Mouse (Mus musculus): Measurements from ENCODE around the gene Gjd3. TPM values are rescaled to one million over a fixed set of nuclear protein-coding genes. Genes with fewer than 3 reads are reported as not detected.

Gene Gjd3
- polyA plus RNA-seq, 1 experiment = 2.9 TPM

DNA sequence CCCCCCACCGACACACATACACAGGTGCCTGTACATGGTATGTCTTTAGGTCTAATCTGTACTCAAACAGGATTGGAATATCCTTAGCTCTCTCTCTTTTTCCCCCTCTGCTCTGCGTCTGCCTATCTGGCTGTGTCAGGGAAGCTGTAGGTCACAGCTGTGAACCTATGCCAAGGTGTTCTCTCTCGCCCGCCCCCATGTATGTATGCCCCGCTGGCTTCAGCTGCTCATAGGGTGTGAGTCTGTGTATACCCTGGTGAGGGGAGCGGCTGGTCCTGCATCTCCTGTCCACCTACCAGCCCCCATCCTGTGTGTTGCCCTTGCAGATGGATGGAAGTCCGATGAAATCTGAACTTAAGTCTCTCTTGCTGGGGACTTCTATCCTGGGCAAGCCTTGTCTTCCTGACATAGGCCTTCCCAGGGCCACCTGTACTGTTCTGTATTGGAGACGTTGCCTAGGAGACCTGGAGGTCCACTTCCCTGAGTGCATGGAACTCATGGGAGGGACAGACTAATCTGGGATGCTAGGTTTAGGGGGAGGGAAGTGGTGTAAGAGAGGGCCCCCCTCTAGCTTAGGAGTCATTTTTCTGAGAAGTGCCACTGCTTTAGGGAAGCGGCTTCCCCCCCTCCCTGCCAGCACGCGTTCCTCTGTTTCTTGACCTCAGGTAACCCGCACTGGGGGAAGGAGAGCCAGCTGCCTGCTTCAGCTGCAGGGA, 33.4 kb downstream of the Gjd3 start:
- DNase-seq (ENCODE audit: extremely low spot score in 1 of 2, low spot score in 1 of 2) = peak in 1 of 2 experiments; percentile 1

DNA sequence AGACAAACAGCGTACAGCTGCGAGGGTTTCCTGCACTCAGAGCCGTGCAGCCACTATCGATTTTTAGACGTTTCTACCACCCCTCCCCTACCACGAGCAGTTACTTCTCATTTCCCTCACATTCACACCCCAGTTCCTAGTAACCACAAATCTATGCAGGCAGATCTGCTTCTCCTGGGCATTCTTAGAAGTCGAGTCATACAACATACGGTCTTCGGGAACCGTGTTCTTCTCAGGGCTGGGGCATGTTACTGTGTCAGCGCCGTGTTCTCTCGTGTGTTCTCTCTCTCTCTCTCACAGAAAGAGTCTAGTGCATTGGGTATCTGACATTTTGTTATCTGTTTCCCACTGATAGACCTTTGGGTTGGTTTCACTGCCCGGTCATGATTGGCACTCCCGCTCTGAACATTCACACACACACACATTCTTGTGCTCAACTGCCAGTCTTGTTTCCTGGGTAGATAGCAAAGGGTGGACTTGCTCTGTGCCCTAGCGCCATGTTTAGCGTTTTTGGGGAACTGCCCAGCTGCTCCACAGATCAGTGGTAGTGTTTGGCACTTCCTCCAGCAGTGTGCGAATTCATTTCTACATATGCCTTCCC, 34.7 kb downstream of the Gjd3 start:
- DNase-seq (ENCODE audit: extremely low spot score in 1 of 2, low spot score in 1 of 2) = peak in 1 of 2 experiments; percentile 13

DNA sequence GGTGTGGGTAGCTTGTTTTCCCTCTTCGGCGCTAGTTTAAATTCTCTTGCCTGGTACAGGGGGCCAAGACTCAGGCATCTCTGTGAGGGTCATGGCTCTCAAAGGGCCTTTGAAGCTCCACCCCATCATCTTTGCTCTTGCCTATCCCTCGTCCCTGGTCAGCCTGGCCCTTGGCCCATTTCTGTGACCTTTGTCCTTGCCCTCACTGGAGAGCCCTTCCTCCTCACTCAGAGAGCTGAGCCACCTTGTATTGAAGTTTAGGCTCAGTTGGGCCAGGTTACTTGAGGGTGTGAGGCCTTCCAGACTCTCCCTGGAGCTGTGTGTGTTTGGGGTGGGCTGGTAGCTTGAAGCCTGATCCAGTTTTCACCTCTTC, 37.2 kb downstream of the Gjd3 start:
- peak in 1 of 2 experiments; percentile 2 for DNase-seq (ENCODE audit: extremely low spot score in 1 of 2, low spot score in 1 of 2)

DNA sequence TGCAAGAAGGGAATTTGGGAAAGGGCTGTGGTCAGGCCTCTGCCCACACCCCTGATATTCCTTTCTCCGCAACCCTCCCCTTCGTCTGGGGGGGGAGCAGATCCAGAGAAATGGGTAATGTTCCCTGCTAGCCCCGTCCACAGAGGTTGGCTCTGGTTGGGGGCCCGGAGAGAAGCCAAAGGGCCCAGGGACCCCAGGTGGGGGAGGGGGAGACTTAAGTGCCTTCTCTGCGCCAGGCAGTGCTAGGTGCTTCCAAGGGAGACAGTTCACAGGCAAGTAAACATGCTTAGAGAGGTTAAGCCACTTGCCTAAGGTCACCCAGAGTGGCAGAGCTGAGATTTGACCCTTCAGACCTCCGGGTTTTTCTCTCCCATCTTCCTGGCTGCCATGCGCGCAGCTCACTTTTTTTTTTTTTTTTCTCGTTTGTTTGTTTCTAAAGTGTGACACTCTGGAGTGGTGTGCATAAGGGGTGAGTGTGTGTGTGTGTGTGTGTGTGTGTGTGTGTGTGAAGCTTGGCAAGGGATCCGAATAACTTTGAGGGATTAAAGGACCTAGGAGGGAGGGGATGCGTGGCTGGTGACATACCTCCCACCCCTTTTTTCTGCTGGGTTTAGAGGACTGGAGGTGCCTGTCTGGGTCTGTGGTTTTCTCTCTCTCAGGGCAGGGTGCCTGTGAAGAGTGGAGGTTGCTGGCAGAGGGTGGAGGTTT, 37.8 kb downstream of the Gjd3 start:
- DNase-seq (ENCODE audit: extremely low spot score in 1 of 2, low spot score in 1 of 2) = no peak

DNA sequence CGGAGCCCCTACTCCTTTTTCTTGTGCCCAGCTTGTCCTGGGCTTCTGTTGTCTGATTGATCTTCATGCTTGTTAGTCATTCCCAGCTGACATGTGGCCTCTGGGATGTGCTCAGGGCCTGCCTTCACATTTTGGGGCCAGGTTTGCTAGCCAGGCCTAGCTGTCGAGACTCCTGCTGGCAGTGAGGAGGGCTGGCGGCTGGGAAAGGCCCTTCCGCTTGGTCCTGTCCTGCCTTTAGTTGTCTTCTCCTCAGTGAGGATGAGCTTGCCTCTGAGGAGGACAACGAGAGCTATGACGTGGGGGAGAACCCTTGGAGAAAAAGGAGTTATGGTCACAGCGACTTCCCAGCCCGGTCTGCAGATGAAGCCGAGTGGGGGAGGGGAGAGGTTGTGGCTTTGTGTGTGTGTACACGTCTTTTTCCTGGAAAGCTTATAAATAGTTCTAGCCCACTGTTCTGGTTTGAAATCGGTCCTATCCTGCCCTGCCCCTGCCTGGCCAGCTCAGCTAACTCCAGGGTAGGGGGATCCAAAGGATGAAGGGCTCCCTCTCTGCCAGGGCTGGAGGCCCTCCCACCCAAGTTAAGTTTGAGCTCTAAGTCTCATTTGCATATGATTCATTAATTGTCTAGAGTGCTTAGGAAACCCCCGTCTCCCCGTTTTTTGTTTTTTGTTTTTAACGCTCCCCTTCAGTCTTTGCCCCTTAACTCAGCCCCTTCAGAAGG, 38.9 kb downstream of the Gjd3 start:
- DNase-seq (ENCODE audit: extremely low spot score in 1 of 2, low spot score in 1 of 2) = peak in 1 of 2 experiments; percentile 2

DNA sequence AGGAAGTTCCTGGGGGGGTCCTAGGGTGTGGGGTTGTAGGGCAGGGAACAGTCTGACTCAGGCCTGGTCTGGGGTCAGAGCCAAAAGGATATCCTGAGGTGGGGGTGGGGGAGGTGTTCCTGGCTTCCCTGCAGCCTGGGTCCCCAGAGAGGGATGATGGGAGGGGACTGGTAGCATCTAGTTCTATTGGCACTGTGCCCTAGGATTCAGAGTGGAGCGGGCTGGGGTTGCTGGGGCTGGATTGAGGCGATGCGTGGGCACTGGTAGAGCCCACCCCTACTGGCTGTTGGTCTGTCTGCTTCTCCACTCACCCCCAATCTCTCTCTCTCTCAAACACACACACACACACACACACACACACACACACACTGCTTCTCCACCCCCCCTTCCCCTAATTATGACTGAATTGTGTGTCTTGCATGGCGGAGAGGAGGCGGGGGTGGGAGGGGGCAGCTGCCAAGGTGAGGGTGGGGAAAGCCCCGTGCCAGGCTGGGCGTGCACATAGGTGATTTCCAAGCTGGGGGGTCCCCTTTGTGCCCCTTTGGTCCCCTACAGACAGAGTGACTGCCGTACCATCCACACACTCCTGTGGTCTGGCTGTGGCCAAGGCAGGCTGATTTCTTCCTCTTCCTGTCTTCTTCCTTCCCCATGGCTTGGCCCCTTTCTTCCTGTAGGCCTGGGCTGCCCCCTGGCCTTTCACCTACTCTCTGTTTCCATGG, 39.7 kb downstream of the Gjd3 start:
- DNase-seq (ENCODE audit: extremely low spot score in 1 of 2, low spot score in 1 of 2) = peak in 1 of 2 experiments; percentile 10

DNA sequence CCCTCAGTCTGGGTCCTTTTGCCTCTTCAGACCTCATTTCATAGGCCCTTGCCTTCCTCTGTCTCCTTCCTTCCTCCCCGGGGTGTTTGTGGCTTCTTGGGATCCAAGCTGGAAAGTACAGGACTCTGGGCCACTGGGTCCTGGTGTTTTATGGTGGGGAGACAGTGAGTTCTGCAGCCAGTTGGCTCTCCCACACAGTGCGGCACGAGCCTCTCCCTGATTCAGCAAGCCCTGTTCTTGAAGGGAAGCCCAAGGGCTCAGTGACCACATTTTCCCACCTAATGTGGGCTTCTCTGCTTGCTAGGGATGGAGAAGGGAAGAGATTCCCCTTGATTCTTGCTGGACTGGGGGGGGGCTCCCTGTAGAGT, 40.3 kb downstream of the Gjd3 start:
- peak in 1 of 2 experiments; percentile 42 for DNase-seq (ENCODE audit: extremely low spot score in 1 of 2, low spot score in 1 of 2)

DNA sequence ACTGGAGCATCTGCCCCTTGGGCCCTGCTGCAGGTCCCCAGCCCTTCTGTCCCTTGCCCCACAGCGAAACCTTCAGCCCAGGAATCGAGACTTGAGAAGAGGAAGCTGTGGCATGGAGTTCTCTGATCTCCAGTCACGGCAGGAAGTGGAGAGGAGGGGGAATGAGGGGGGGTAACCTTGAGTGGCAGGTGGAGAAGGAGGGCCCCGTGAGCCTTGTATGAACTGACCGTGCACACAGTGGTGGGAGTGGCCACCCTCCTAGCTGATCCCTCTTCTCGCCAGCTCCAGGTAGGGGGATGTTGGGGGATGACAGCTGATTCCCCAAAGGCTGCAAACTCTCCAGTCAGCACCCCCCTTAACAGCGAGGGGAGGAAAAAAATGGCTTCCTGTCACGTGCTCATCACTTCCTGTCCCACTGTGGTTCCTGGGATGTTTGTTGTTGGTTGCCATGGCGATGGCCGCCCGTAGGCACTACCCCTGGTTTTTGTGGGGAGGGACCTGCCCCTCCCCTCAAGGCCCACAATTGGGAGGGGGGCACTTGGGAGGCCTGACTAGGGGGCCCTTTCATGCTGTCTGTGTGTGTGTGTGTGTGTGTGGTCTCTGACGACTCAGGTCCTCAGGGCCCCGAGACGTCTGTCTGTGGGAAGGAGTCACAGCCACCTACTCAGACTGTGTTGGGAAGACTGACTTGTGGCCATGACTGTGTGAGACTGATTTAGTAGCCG, 40.8 kb downstream of the Gjd3 start:
- DNase-seq (ENCODE audit: extremely low spot score in 1 of 2, low spot score in 1 of 2) = peak; percentile 60 to 65

DNA sequence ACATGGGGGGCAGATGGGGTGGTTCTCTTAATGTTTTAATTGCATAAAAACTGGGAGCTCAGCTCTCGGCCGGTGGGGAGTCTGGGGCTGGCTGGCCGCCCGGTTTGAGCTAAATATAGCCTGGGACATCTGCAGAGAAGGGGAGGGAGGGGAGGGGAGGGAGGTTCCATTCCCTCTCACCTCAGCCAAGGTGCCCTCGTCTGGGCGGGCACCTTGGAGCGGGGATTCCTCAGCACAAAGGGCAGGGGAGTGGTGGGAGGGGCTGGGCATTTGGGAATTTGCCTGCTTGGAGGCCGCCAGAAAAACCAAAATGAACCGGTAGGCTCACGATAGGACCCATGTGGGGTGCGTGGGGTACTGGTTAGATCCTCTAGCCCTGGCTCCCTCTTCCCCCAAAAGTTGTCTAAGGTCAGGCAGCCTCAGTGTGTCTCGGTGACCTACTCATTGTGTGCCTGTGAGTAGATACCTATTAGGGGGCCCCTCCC, 41.4 kb downstream of the Gjd3 start:
- DNase-seq (ENCODE audit: extremely low spot score in 1 of 2, low spot score in 1 of 2) = peak in 1 of 2 experiments; percentile 75

DNA sequence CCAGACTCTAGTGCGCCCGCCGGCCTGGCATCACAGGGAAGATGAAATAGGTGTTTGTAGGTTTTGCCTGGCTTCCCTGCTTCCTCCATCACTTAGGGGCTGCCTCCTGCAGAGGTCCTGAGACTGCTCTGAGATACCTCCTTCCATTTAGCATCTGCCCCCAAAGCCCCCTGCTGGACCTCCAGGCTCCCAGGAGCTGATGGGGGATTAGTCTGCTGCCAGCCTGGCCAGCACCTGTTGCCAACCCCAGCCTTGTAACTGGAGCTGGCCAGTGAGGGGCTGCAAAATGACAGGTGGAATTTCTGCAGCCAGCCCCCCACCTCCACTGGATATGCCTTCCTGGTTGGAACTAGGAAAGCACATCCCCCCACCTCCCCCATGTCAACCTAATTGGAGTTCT, 42.0 kb downstream of the Gjd3 start:
- DNase-seq (ENCODE audit: extremely low spot score in 1 of 2, low spot score in 1 of 2) = no peak

DNA sequence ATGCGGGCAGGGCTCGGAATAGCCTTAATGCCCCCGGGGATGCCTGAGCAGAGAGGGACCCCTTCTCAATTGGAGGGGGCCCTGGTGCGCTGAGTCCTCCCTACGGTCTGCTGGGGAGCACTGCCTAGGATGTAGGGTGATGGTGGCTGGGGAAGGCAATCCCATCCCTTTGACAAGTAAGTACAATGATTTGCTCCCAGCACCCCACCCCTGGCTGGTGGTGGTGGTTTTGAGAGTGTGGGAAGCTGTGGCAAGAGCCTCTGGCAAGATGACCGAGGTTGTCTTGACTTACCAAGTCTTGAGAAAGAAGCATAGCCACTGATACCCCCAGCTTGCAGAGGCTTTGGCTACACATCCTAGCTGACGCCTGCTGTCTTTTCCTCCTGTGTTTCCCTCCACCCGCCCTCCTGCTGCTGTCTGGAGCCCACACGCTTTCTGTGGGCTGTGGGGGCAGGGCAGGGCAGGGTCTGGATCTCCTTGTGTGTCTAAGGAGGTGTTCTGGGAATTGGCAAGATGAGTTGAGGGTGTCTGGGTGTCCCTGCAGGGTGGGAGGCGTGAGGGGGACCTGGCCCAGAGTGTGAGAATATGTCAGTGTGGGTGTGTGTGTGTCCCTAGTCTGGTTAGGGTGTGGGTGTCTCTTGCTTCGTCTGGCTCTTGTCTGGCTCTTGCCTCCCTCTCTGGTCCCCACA, 42.7 kb downstream of the Gjd3 start:
- peak in 1 of 2 experiments; percentile 79 for DNase-seq (ENCODE audit: extremely low spot score in 1 of 2, low spot score in 1 of 2)

DNA sequence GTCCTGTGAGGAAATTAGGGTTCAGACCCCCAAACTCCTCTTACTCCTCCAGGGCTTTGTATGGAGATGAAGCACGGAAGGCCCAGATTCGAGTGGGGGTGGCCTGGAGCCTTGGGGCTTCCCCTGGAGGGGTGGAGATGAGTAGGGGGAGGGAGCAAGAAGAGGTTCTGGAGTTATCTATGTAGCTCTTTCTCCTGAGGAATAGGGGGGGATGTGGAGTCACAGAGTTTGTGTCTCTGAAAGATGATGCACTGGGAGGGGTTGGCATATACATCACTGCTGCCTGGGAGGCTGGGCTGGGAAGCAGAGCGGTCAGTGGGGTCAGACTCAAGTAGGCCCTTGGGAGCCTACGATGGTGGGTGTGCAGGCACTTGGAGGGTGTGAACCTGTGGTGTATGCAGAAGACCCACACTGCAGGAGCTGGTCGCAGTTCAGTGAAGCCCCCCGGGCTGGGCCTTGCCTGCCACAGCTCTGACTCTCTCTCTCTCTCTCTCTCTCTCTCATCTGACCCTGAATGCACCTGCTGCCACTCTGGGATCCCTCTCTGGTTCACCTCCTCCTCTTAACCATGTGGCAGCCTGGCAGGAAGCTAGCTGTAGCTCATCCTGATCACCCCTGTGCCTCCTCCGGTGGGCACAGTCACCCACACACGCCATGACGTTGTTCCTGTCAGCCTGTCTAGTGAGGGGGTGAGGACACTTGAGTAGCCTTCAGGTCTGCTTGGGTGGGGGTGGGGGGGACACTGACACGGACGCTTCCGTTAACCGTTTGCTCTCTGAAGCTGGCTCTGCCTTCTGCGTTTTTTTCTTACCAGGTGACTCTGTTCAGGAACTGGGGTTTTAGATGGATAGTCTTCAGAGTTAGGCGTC, 43.5 kb downstream of the Gjd3 start:
- DNase-seq (ENCODE audit: extremely low spot score in 1 of 2, low spot score in 1 of 2) = peak in 1 of 2 experiments; percentile 16

DNA sequence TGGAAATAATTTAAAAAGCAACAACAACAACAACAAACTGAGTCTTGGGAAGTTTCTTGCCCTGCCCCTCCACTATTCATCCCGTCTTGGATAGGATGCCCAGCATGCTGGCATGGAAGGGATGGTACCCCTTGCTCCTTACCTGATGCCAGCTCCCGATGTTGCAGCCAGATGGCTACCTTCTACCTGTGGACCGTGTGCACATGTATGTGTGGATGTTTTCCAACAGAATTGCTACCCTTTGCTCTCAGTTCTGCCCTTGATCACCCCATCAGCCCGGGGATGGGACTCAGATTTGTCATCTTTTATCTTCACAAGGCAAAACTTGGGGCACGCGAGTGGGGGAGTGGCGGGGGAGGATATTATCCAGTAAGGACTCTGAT, 44.1 kb downstream of the Gjd3 start:
- DNase-seq (ENCODE audit: extremely low spot score in 1 of 2, low spot score in 1 of 2) = no peak

DNA sequence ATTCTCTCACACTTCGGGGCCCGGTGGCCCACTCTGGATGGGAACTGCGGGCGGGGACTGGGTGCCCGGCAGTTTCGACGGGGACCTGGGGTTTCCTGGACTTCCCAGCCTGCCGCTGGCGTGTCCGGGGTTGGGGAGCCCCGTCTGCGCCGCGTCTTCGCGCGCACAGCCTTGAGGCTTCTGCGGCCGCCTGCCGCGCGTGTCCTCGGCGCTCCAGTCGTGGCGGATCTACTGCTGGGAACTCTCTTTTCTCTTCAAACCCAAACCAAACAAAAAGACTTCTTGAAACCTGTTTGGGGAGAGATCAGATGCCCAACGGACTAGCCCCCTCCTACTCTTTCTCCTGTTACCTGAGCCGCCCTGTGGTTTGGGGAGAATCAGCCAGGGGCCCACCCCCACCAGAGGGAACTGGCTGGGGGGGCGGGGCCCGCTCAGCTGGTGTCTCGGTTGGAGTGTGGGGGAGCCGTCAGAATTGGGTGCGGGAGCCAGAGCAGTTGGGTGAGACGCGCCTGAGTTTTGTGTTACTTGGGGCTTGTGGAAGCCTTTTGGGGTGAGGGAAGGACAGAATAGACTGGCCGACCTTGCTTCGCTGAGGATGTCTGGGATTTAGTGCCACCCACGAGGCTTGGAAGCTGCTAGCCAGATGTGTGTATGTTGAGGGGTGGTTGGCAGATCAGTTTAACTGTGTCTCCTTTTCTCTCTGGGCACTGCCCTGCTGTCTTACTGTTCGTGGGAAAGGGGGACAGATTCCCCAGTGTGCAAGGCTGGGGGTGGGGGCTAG, 44.7 kb downstream of the Gjd3 start:
- peak in 1 of 2 experiments; percentile 51 for DNase-seq (ENCODE audit: extremely low spot score in 1 of 2, low spot score in 1 of 2)

DNA sequence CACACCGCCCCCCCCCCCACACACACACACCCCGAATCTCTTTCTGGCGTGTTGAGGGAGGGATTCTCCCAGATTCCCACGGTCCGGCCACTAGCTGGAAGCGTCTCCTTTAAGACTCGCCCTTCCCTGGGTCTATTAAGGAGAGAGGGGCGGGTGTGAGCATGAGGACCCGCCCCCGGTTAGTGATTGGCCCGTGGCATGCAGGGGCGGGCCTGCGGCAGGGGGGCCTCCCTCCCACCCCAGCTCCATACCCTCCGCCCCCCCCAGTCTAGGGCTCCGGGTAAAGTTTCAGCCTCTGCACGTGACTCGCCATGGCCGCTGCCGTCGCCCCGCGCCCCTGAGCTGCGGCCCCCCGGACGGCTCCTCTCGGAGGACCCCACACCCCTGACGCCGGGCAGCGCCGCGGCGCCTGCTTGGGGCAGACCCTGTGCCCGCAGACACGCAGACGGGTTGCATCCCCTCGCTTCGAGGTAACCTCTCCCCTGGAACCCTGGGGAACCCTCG, 45.4 kb downstream of the Gjd3 start:
- DNase-seq (ENCODE audit: extremely low spot score in 1 of 2, low spot score in 1 of 2) = peak in 1 of 2 experiments; percentile 66

DNA sequence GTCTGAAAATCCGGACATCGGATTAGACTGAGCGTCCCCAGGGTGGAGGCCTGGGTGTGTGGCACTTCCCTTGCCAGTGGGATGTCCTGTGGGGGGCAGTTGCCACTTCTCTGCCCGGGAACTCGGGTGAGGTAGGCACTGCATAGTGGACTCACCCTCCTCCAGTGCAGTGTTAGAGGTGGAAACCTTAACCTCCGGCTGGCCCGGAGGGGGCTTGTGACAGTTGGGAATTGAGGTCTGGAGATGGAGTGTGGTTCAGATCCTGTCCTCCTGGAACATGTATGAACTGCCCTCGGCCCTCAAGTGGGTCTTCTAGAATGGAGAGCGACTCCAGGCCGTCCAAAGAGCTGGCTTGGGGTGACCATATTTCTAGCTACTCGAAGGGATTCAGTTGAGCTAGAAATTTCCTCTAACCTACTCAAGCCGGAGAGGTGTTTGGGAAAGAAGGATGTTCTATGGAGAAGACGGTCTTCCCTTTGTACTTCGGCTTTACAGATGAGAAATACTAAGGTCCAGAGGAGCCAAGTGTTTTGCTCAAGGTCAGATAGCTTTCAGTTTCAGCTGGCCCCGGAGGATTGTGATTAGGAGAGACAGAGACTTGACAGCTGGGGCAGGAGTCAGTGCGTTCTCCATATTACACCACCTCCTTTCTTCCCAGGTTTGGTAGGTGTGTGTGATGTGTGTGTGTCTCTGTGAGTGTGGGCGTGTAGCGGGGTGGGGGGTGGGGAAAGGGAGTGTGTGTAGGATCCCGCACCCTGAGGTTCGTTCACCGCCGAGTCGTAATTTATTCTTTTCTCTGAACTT, 46.0 kb downstream of the Gjd3 start:
- peak in 1 of 2 experiments; percentile 32 for DNase-seq (ENCODE audit: extremely low spot score in 1 of 2, low spot score in 1 of 2)
